Mouse (Mus musculus) olfactory bulb, adult 2 months (tissue): ENCODE results near the gene Gm45711.

Source experiments
- CTCF ChIP-seq: fragments of 200-500 bp; IDR thresholded peaks from 2 replicates; pipeline ENCODE4 v1.5.1; 2012; ENCODE audit warnings: low read depth, mild to moderate bottlenecking, low read length, moderate library complexity; ENCODE audit not compliant: insufficient read depth
- POLR2A ChIP-seq: fragments of 200-500 bp; IDR thresholded peaks from 2 replicates; pipeline ENCODE4 v1.6.1; 2012; ENCODE audit warnings: mild to moderate bottlenecking, low read depth, low read length, moderate library complexity; ENCODE audit not compliant: insufficient read depth

DNA sequence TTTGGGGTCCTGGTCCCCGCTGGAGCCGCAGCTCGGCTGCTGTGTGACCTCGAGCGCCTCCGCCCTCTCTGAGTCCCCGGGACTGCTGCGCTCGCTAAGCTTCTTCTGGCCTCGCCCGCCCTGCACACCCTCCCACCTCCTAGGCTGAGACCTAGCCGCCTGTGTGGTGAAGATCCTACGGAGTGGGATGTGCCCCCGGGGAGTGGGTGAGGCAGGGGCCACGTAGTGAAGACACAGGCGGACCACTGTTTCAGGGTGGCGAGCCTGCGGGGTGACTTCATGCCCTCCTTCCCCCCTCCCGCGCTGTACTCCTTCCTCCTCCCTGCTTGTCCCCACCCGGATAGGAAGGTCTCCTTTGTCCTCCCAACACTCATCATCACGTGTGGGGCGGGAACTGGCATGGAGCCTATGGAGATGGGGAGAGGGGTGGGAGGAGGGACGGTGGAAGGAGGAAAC lies 31.3 kb upstream of the Gm45711 start:
- no peak for TF ChIP-seq CTCF
- TF ChIP-seq POLR2A: no peak
